ENCODE assay signal across 22 mouse cellular contexts in the genomic region with DNA sequence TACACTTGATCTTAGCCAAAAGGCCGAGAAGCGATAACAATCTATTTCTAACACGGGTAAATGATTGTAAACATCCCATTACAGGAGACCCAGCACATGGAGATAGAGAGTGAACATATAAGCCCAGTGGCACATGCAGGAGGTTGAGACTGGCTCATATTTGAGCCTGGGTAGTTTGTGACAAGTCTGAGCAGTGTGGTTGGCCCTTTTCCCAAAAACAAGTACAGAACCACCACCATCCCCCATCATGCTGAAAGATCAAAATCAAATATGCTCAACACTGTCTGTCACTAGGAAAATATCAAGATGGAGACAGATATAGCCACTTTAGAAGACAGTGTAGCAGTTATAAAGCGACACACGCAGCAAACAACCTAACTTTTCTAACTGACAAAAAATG. TPM values are rescaled to one million over a fixed set of nuclear protein-coding genes. Genes with fewer than 3 reads are reported as not detected.
A peak's percentile ranks its signal among the peaks of the same experiment; 100 is the strongest.
DNase-seq lines count a peak whose midpoint lies in the region; ATAC-seq and TF ChIP-seq lines count a peak whose summit lies in the region.
"Had no signal": no experiment of that assay in that cellular context is flagged by ENCODE, and none has a peak within 500 bp of the region (broad histone marks: within the 10 kb centered on the region; RNA-seq: fewer than 3 reads in every experiment).

No protein-coding gene starts in this region.

- H3K4me1 ChIP-seq in forebrain, postnatal 0 days (ENCODE audit: insufficient read depth) = no peaks in the 10 kb centered on the region
- H3K4me1 ChIP-seq in forebrain, embryonic 10.5 days = no peaks in the 10 kb centered on the region
- peaks cover 4% of the 10 kb centered on the region for H3K4me1 ChIP-seq in liver, embryonic 13.5 days (replicated peaks)
- no peaks in the 10 kb centered on the region for H3K4me1 ChIP-seq in liver, embryonic 11.5 days (replicated peaks; ENCODE audit: control insufficient read depth, insufficient read depth, low read length)
- H3K4me1 ChIP-seq: embryonic facial prominence, embryonic 13.5 days; forebrain, embryonic 12.5 days; forebrain, embryonic 15.5 days had no signal

- WGBS in forebrain, postnatal 0 days = 78% methylated on average over 5 of the region's 5 CpGs
- WGBS in forebrain, embryonic 10.5 days = 93% methylated on average over 5 of the region's 5 CpGs
- WGBS in liver, embryonic 13.5 days (ENCODE audit: insufficient replicate concordance) = 79% methylated on average over 5 of the region's 5 CpGs
- 90% methylated on average over 5 of the region's 5 CpGs for WGBS in liver, embryonic 11.5 days

- no peak overlapping the region for H3K9ac ChIP-seq in forebrain, postnatal 0 days
- no peak overlapping the region for H3K9ac ChIP-seq in liver, embryonic 13.5 days
- H3K9ac ChIP-seq in liver, embryonic 11.5 days (ENCODE audit: low read depth, low read length) = no peak overlapping the region
- H3K9ac ChIP-seq: embryonic facial prominence, embryonic 15.5 days; forebrain, embryonic 12.5 days; forebrain, embryonic 15.5 days had no signal

- peak; percentile 51 for ATAC-seq in forebrain, postnatal 0 days
- ATAC-seq in liver, embryonic 13.5 days (ENCODE audit: low read depth) = no peak
- ATAC-seq in liver, embryonic 11.5 days (replicated peaks; ENCODE audit: low FRiP score) = no peak
- ATAC-seq: activated CD4-positive, CD25-positive, alpha-beta regulatory T cell, adult 4 months; forebrain, embryonic 15.5 days; Patski had no signal

- H3K36me3 ChIP-seq in forebrain, postnatal 0 days (ENCODE audit: insufficient read depth) = peaks cover 13% of the 10 kb centered on the region
- no peaks in the 10 kb centered on the region for H3K36me3 ChIP-seq in forebrain, embryonic 10.5 days (replicated peaks)
- H3K36me3 ChIP-seq in liver, embryonic 13.5 days = peaks cover 64% of the 10 kb centered on the region
- no peaks in the 10 kb centered on the region; the same call in 1 of the 2 replicates for H3K36me3 ChIP-seq in liver, embryonic 11.5 days (ENCODE audit: control insufficient read depth, insufficient read depth, low read length)
- H3K36me3 ChIP-seq: embryonic facial prominence, embryonic 13.5 days; embryonic facial prominence, embryonic 15.5 days; forebrain, embryonic 12.5 days; forebrain, embryonic 15.5 days had no signal

- TF ChIP-seq CTCF in forebrain, postnatal 0 days (IDR thresholded peaks at IDR 0.05; ENCODE audit: low read depth) = no peak

- no peak overlapping the region for H3K27ac ChIP-seq in forebrain, postnatal 0 days (ENCODE audit: low read depth, low read length)
- no peak overlapping the region for H3K27ac ChIP-seq in forebrain, embryonic 10.5 days
- peak overlapping the region; percentile 21; the same call in 1 of the 2 replicates for H3K27ac ChIP-seq in liver, embryonic 13.5 days
- no peak overlapping the region for H3K27ac ChIP-seq in liver, embryonic 11.5 days (ENCODE audit: low read depth, low read length)
- H3K27ac ChIP-seq: embryonic facial prominence, embryonic 13.5 days; embryonic facial prominence, embryonic 15.5 days; forebrain, embryonic 12.5 days; forebrain, embryonic 15.5 days had no signal

- no peaks in the 10 kb centered on the region for H3K27me3 ChIP-seq in forebrain, postnatal 0 days (ENCODE audit: insufficient read depth, low read length)
- H3K27me3 ChIP-seq in forebrain, embryonic 10.5 days (ENCODE audit: poor library complexity, severe bottlenecking) = no peaks in the 10 kb centered on the region
- no peaks in the 10 kb centered on the region for H3K27me3 ChIP-seq in liver, embryonic 13.5 days
- H3K27me3 ChIP-seq in liver, embryonic 11.5 days (replicated peaks; ENCODE audit: control insufficient read depth, insufficient read depth, low read length) = no peaks in the 10 kb centered on the region
- H3K27me3 ChIP-seq: embryonic facial prominence, embryonic 13.5 days; embryonic facial prominence, embryonic 15.5 days; forebrain, embryonic 12.5 days; forebrain, embryonic 15.5 days had no signal

- no peak for DNase-seq in forebrain, postnatal 0 days
- no peak for DNase-seq in forebrain, embryonic 10.5 days (ENCODE audit: extremely low spot score, low spot score)
- no peak for DNase-seq in liver, embryonic 13.5 days
- DNase-seq in liver, embryonic 11.5 days (ENCODE audit: low spot score) = no peak
- no peak for DNase-seq in Muller cell, postnatal 12 days (ENCODE audit: inconsistent ontology term)
- DNase-seq: adrenal gland, adult 8-10 months; adrenal gland, postnatal 14 days; adrenal gland, postnatal 36 days; cerebellum, adult 11 months; cerebellum, adult 18-20 months; cerebellum, adult 8-10 months; cerebellum, adult 9-11 months; cerebellum, postnatal 14 days; cerebellum, postnatal 36 days; embryo, embryonic 11 days had no signal

- no peak overlapping the region for H3K4me2 ChIP-seq in forebrain, postnatal 0 days (ENCODE audit: low read depth)
- H3K4me2 ChIP-seq in liver, embryonic 13.5 days = no peak overlapping the region
- no peak overlapping the region for H3K4me2 ChIP-seq in liver, embryonic 11.5 days
- H3K4me2 ChIP-seq: embryonic facial prominence, embryonic 13.5 days; embryonic facial prominence, embryonic 15.5 days; forebrain, embryonic 12.5 days; forebrain, embryonic 15.5 days had no signal

- no peak overlapping the region for H3K4me3 ChIP-seq in forebrain, postnatal 0 days (ENCODE audit: low read depth, low read length)
- no peak overlapping the region for H3K4me3 ChIP-seq in forebrain, embryonic 10.5 days
- H3K4me3 ChIP-seq in liver, embryonic 13.5 days (replicated peaks) = no peak overlapping the region
- no peak overlapping the region for H3K4me3 ChIP-seq in liver, embryonic 11.5 days (ENCODE audit: low read depth, low read length)
- H3K4me3 ChIP-seq: embryonic facial prominence, embryonic 13.5 days; embryonic facial prominence, embryonic 15.5 days; erythroblast, embryonic 14.5 days; forebrain, embryonic 12.5 days; forebrain, embryonic 15.5 days had no signal

- no peaks in the 10 kb centered on the region for H3K9me3 ChIP-seq in forebrain, postnatal 0 days (ENCODE audit: low read length)
- H3K9me3 ChIP-seq in forebrain, embryonic 10.5 days = no peaks in the 10 kb centered on the region
- no peaks in the 10 kb centered on the region for H3K9me3 ChIP-seq in liver, embryonic 13.5 days (replicated peaks)
- H3K9me3 ChIP-seq in liver, embryonic 11.5 days (ENCODE audit: control insufficient read depth, low read length) = no peaks in the 10 kb centered on the region
- H3K9me3 ChIP-seq: embryonic facial prominence, embryonic 13.5 days; embryonic facial prominence, embryonic 15.5 days; forebrain, embryonic 12.5 days; forebrain, embryonic 15.5 days had no signal

RNA-seq across cellular contexts. Expression of a gene that starts 37.5 kb away (rescaled TPM):
- total RNA-seq in forebrain, postnatal 0 days (2014; rRNA removed) = 15.8 and 16.4 TPM in 2 replicates
- 19.6 and 19.9 TPM in 2 replicates for polyA plus RNA-seq in forebrain, postnatal 0 days (2015; fragmentation: Nextera tagmentation; extraction: Ambion mirVana)
- polyA plus RNA-seq in forebrain, embryonic 10.5 days (2016; fragmentation: Nextera tagmentation; extraction: Ambion mirVana) = 4.9 and 5.7 TPM in 2 replicates
- 1.9 and 2.1 TPM in 2 replicates for polyA plus RNA-seq in liver, embryonic 13.5 days (2015; fragmentation: Nextera tagmentation; extraction: Ambion mirVana)
- 2.9 and 3.7 TPM in 2 replicates for polyA plus RNA-seq in liver, embryonic 11.5 days (2014; fragmentation: Nextera tagmentation; extraction: Ambion mirVana)
